Mouse (Mus musculus) forebrain, embryonic 16.5 days (tissue): ENCODE measurements around the gene Zmat5. TPM values are rescaled to one million over a fixed set of nuclear protein-coding genes. Genes with fewer than 3 reads are reported as not detected.

ENCODE experiments used
- ATAC-seq: fragments of 200-750 bp; cut with Nextera tagmentation; 2 replicates; pipeline ENCODE4 v1.8.0; 2017; ENCODE audit warnings: mild to moderate bottlenecking, moderate library complexity
- H3K27ac ChIP-seq: fragments of 300-500 bp; sonication (generic); 2 replicates; pipeline ENCODE4 v1.5.1; 2014; ENCODE audit warnings: low read length, control low read depth
- H3K27me3 ChIP-seq: fragments of 300-500 bp; sonication (generic); replicated peaks from 2 replicates; pipeline ENCODE4 v1.6.1; 2014; ENCODE audit warnings: low read length; ENCODE audit not compliant: control insufficient read depth, insufficient read depth
- H3K36me3 ChIP-seq: fragments of 300-500 bp; sonication (generic); 2 replicates; pipeline ENCODE4 v1.6.1; 2014; ENCODE audit not compliant: control insufficient read depth, insufficient read depth
- H3K4me1 ChIP-seq: fragments of 300-500 bp; sonication (generic); replicated peaks from 2 replicates; pipeline ENCODE4 v1.6.1; 2014; ENCODE audit warnings: low read length; ENCODE audit not compliant: control insufficient read depth, insufficient read depth
- H3K4me2 ChIP-seq: fragments of 300-500 bp; sonication (generic); 2 replicates; pipeline ENCODE4 v1.6.1; 2014; ENCODE audit warnings: mild to moderate bottlenecking, low read length, control low read depth
- H3K4me3 ChIP-seq: fragments of 300-500 bp; sonication (generic); replicated peaks from 2 replicates; pipeline ENCODE4 v1.5.1; 2014; ENCODE audit warnings: mild to moderate bottlenecking, low read length, control low read depth
- H3K9ac ChIP-seq: fragments of 300-500 bp; sonication (generic); replicated peaks from 2 replicates; pipeline ENCODE4 v1.6.1; 2014; ENCODE audit warnings: low read depth, low read length, control low read depth
- H3K9me3 ChIP-seq: fragments of 300-500 bp; sonication (generic); 2 replicates; pipeline ENCODE4 v1.6.1; 2016; ENCODE audit warnings: low read length; ENCODE audit not compliant: control insufficient read depth
- WGBS: fragments of 180-500 bp; shearing (Covaris S2); extraction: QIAGEN DNeasy Blood & Tissue Kit; methylation state at CpG from one replicate; pipeline ENCODE4 v1.1.7; 2014; 5-methylcytosine and 5-hydroxymethylcytosine counted together
- polyA plus RNA-seq: library from polyadenylated mRNA; unstranded; fragments of >200 nt; fragmentation: Nextera tagmentation; extraction: Ambion mirVana; gene quantifications from 2 replicates; pipeline ENCODE4 v1.2.1, GENCODE M21; 2015

The Zmat5 gene
- polyA plus RNA-seq, 1 experiment from 2014 or later = 75.5 TPM

- Histone ChIP-seq H3K9me3 (no peaks in the 10 kb centered on the region), H3K4me1 (peaks cover 16% of the 10 kb centered on the region), H3K4me3 (no peak overlapping the region), H3K9ac (no peak overlapping the region), H3K4me2 (no peak overlapping the region), H3K36me3 (no peaks in the 10 kb centered on the region), H3K27me3 (no peaks in the 10 kb centered on the region), H3K27ac (peak overlapping the region; percentile 82)
- 0 out of 2 replicates have a peak, but pooled peaks have one; percentile 48 for ATAC-seq
- 70% methylated on average over 4 of the region's 4 CpGs for WGBS
These were observed 63.9 kb downstream of the Zmat5 start for GRCm38 (mm10) chr11:4768399-4768798.

GRCm38 (mm10) chr11:4769293-4769692 is 64.8 kb downstream of the Zmat5 start:
- Histone ChIP-seq H3K4me3 (no peak overlapping the region), H3K9ac (no peak overlapping the region), H3K4me2 (no peak overlapping the region), H3K36me3 (no peaks in the 10 kb centered on the region), H3K4me1 (peaks cover 18% of the 10 kb centered on the region), H3K27me3 (no peaks in the 10 kb centered on the region), H3K27ac (peak overlapping the region; percentile 82), H3K9me3 (no peaks in the 10 kb centered on the region)
- WGBS = 43% methylated on average over 7 of the region's 7 CpGs
- ATAC-seq = peak; percentile 58

GRCm38 (mm10) chr11:4769881-4770280 is 65.4 kb downstream of the Zmat5 start:
- no peak for ATAC-seq
- Histone ChIP-seq H3K4me1 (peaks cover 18% of the 10 kb centered on the region), H3K4me2 (no peak overlapping the region), H3K9ac (no peak overlapping the region), H3K9me3 (no peaks in the 10 kb centered on the region), H3K36me3 (no peaks in the 10 kb centered on the region), H3K27ac (peak overlapping the region; percentile 82), H3K27me3 (no peaks in the 10 kb centered on the region), H3K4me3 (no peak overlapping the region)
- 88% methylated on average over 6 of the region's 6 CpGs for WGBS

GRCm38 (mm10) chr11:4771756-4772155 is 67.3 kb downstream of the Zmat5 start:
- Histone ChIP-seq H3K9me3 (no peaks in the 10 kb centered on the region), H3K4me1 (peaks cover 18% of the 10 kb centered on the region), H3K4me2 (no peak overlapping the region), H3K27me3 (no peaks in the 10 kb centered on the region), H3K9ac (no peak overlapping the region), H3K27ac (no peak overlapping the region), H3K36me3 (no peaks in the 10 kb centered on the region), H3K4me3 (no peak overlapping the region)
- no peak for ATAC-seq
- WGBS = 55% methylated on average over 7 of the region's 7 CpGs

- Histone ChIP-seq H3K36me3 (no peaks in the 10 kb centered on the region; the same call in 1 of the 2 replicates), H3K4me3 (no peak overlapping the region), H3K27ac (no peak overlapping the region), H3K27me3 (no peaks in the 10 kb centered on the region), H3K4me1 (peaks cover 18% of the 10 kb centered on the region), H3K9me3 (no peaks in the 10 kb centered on the region), H3K4me2 (no peak overlapping the region), H3K9ac (no peak overlapping the region)
- 32% methylated on average over 3 of the region's 3 CpGs for WGBS
- ATAC-seq = no peak
These were observed 68.4 kb downstream of the Zmat5 start for GRCm38 (mm10) chr11:4772925-4773324.

GRCm38 (mm10) chr11:4780927-4781326 is 76.4 kb downstream of the Zmat5 start:
- ATAC-seq = no peak
- Histone ChIP-seq H3K4me2 (no peak overlapping the region), H3K4me1 (no peaks in the 10 kb centered on the region), H3K4me3 (no peak overlapping the region), H3K9me3 (no peaks in the 10 kb centered on the region), H3K36me3 (peaks cover 15% of the 10 kb centered on the region), H3K9ac (no peak overlapping the region), H3K27ac (no peak overlapping the region), H3K27me3 (no peaks in the 10 kb centered on the region)
- 83% methylated on average over 3 of the region's 3 CpGs for WGBS

GRCm38 (mm10) chr11:4783116-4783515 is 78.6 kb downstream of the Zmat5 start:
- Histone ChIP-seq H3K36me3 (peaks cover 26% of the 10 kb centered on the region), H3K4me3 (no peak overlapping the region), H3K4me1 (no peaks in the 10 kb centered on the region), H3K27me3 (no peaks in the 10 kb centered on the region), H3K27ac (no peak overlapping the region), H3K9ac (no peak overlapping the region), H3K9me3 (no peaks in the 10 kb centered on the region), H3K4me2 (no peak overlapping the region)
- ATAC-seq = no peak
- 92% methylated on average over 3 of the region's 3 CpGs for WGBS

- H3K27me3 ChIP-seq = no peaks in the 10 kb centered on the region
- no peaks in the 10 kb centered on the region for H3K4me1 ChIP-seq
- no peak overlapping the region for H3K4me2 ChIP-seq
- no peak overlapping the region for H3K4me3 ChIP-seq
- H3K9me3 ChIP-seq = no peaks in the 10 kb centered on the region
- H3K27ac ChIP-seq = no peak overlapping the region
- ATAC-seq = no peak
- H3K9ac ChIP-seq = no peak overlapping the region
- 81% methylated on average over 5 of the region's 5 CpGs for WGBS
- peaks cover 26% of the 10 kb centered on the region for H3K36me3 ChIP-seq
These were observed 80.2 kb downstream of the Zmat5 start for GRCm38 (mm10) chr11:4784629-4785142.
